ENCODE assay signal across 8 mouse cellular contexts in the genomic region with DNA sequence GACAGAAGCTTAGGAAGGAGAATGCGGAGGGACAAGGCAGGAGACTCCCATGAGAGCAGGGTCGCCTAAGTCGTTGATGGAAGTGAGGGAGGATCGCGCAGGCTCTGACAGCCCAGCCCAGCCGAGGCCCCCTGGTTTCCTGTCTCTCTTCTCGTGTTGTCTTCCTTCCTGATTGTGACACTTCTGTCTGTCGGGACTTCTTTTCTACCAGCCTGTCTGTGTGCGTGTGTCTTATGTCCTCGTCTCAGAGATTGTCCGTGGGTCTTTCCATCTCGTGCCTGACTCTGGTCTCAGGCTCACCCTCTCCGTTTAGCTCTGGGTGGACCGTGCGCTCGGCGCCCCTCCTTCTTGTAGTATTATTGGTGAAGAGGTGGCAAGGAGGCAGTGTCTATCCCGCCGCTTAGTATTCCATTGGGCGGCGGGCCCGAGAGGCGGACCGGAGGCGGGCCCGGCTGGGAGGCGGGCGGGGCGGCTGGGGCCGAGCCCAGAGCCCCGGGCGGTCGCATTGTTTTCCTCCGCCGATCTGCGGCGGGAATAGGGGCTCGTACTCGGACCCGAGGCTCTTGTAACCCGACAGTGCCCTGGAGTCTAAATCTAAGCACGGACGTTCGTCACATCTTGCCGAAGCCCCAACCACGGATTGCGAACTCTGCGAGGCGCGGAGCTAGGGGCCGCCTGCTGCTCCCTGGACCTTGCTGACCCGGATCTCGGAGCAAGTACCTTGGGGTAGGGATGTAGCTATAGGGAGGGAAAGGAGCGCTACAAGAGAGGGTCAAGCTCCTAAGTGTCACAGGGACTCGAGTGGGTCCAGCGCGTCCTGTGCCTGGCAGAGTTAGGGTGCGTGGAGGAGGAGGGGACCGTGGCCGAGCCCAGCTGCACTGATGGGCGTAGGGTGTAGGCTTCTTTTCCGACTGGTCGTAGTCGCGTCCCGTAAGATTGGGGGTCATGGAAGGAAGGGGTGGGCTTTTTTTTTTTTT. TPM values are rescaled to one million over a fixed set of nuclear protein-coding genes. Genes with fewer than 3 reads are reported as not detected.
DNase-seq lines count a peak whose midpoint lies in the region; ATAC-seq and TF ChIP-seq lines count a peak whose summit lies in the region.

A gene (plus strand): TSS at position 471 of the 977 bp plus-strand sequence.

- H3K36me3 ChIP-seq in MEL (ENCODE audit: control insufficient read depth in 1 of 2, insufficient read depth in 2 of 2, low read length in 2 of 2), result peaks cover 0 to 12% of the 10 kb centered on the region in 2 experiments; a peak in 2 of 4 replicates
- H3K36me3 ChIP-seq in hindbrain, embryonic 10.5 days, result peaks cover 20% of the 10 kb centered on the region
- H3K36me3 ChIP-seq in lung, postnatal 0 days (ENCODE audit: insufficient read depth, low read length), result no peaks in the 10 kb centered on the region

- ATAC-seq in lung, postnatal 0 days, result peak; percentile 99

- H3K9me3 ChIP-seq in MEL (replicated peaks; ENCODE audit: insufficient read depth, low read length), result no peaks in the 10 kb centered on the region
- H3K9me3 ChIP-seq in hindbrain, embryonic 10.5 days, result no peaks in the 10 kb centered on the region
- H3K9me3 ChIP-seq in lung, postnatal 0 days (ENCODE audit: low read length), result no peaks in the 10 kb centered on the region

- peak; percentile 99 for DNase-seq in MEL (ENCODE audit: low read depth, low spot score)
- peak; percentile 88 to 94 for DNase-seq in cerebellum, adult 2 months
- DNase-seq in forelimb bud, embryonic 11.5 days (ENCODE audit: low read depth, low spot score), result peak; percentile 87
- DNase-seq in hindbrain, embryonic 10.5 days (ENCODE audit: low spot score), result peak; percentile 90
- DNase-seq in layer of hippocampus, adult 9-11 months, result peak; percentile 93
- DNase-seq in lung, postnatal 0 days (ENCODE audit: low spot score), result peak; percentile 97
- DNase-seq in ovary, postnatal 14 days (ENCODE audit: low spot score), result peak; percentile 74
- peak; percentile 89 for DNase-seq in thymus, postnatal 14 days

- H3K27me3 ChIP-seq in MEL (ENCODE audit: control insufficient read depth in 1 of 2, insufficient read depth in 2 of 2, low read length in 2 of 2), result no peaks in the 10 kb centered on the region; a peak in 1 of 4 replicates
- no peaks in the 10 kb centered on the region for H3K27me3 ChIP-seq in cerebellum, adult 2 months (ENCODE audit: control insufficient read depth, insufficient read depth, low read length)
- H3K27me3 ChIP-seq in hindbrain, embryonic 10.5 days (ENCODE audit: insufficient read depth, poor library complexity, severe bottlenecking), result peaks cover 42% of the 10 kb centered on the region
- H3K27me3 ChIP-seq in lung, postnatal 0 days (replicated peaks; ENCODE audit: insufficient read depth, low read length), result no peaks in the 10 kb centered on the region

- H3K4me2 ChIP-seq in lung, postnatal 0 days (replicated peaks; ENCODE audit: low read depth, low read length), result peak within 1 kb of the TSS; percentile 81

- no peaks in the 10 kb centered on the region for H3K79me2 ChIP-seq in MEL (ENCODE audit: control insufficient read depth, insufficient read depth, low read length, poor library complexity)

- under 1% methylated on average over 64 of the region's 66 CpGs for WGBS in cerebellum, adult 2 months
- under 1% methylated on average over 66 of the region's 66 CpGs for WGBS in hindbrain, embryonic 10.5 days
- WGBS in lung, postnatal 0 days, result under 1% methylated on average over 66 of the region's 66 CpGs

- TF ChIP-seq RAD21 in MEL (IDR thresholded peaks at IDR 0.05; ENCODE audit: low read depth, low read length), result no peak; the same call in 1 of the 2 replicates

- peak in 1 of 2 experiments; percentile 76; a peak in 2 of 4 replicates for TF ChIP-seq POLR2A in MEL (IDR thresholded peaks at IDR 0.05; ENCODE audit: control insufficient read depth in 1 of 2, insufficient read depth in 1 of 2, low read depth in 1 of 2, low read length in 2 of 2, poor library complexity in 1 of 2)
- TF ChIP-seq POLR2A in cerebellum, adult 2 months (IDR thresholded peaks at IDR 0.05; ENCODE audit: borderline replicate concordance, insufficient read depth, low read length), result peak; percentile 84; the same call in 1 of the 2 replicates

- peak in 1 of 2 experiments; percentile 13; a peak in 1 of 4 replicates for TF ChIP-seq EP300 in MEL (IDR thresholded peaks at IDR 0.05; ENCODE audit: low read depth in 1 of 2, low read length in 2 of 2)
- TF ChIP-seq EP300 in lung, postnatal 0 days (IDR thresholded peaks at IDR 0.05), result no peak

- no peak within 1 kb of the TSS for H3K27ac ChIP-seq in MEL (ENCODE audit: control insufficient read depth, low read depth, low read length)
- peak within 1 kb of the TSS; percentile 34 for H3K27ac ChIP-seq in cerebellum, adult 2 months (ENCODE audit: insufficient read depth, low read length)
- peak within 1 kb of the TSS; percentile 91 for H3K27ac ChIP-seq in hindbrain, embryonic 10.5 days
- H3K27ac ChIP-seq in lung, postnatal 0 days (ENCODE audit: low read length), result no peak within 1 kb of the TSS

- 0 out of 6 replicates have a peak, but pooled peaks of 1 of the 3 experiments have one; percentile 0 for TF ChIP-seq CTCF in MEL (IDR thresholded peaks at IDR 0.05 in 2 of 3, conservative IDR thresholded peaks at IDR 0.05 in 1 of 3; ENCODE audit: control insufficient read depth in 1 of 3, insufficient read depth in 1 of 3, low read depth in 2 of 3, low read length in 3 of 3, poor library complexity in 1 of 3, severe bottlenecking in 1 of 3)
- TF ChIP-seq CTCF in cerebellum, adult 2 months (IDR thresholded peaks at IDR 0.05; ENCODE audit: borderline replicate concordance, insufficient read depth, low read depth, low read length), result no peak
- no peak for TF ChIP-seq CTCF in lung, postnatal 0 days (IDR thresholded peaks at IDR 0.05)

- H3K4me3 ChIP-seq in MEL (ENCODE audit: control insufficient read depth in 1 of 2, insufficient read depth in 1 of 2, low read depth in 2 of 2, low read length in 2 of 2), result peak within 1 kb of the TSS; percentile 70 to 96
- H3K4me3 ChIP-seq in cerebellum, adult 2 months (replicated peaks; ENCODE audit: insufficient read depth, low read depth, low read length), result peak within 1 kb of the TSS; percentile 95
- H3K4me3 ChIP-seq in hindbrain, embryonic 10.5 days, result peak within 1 kb of the TSS; percentile 85
- H3K4me3 ChIP-seq in lung, postnatal 0 days (ENCODE audit: low read depth, low read length), result peak within 1 kb of the TSS; percentile 65

- peaks cover 6 to 24% of the 10 kb centered on the region in 2 experiments for H3K4me1 ChIP-seq in MEL (ENCODE audit: control insufficient read depth in 1 of 2, insufficient read depth in 2 of 2, low read length in 2 of 2)
- peaks cover 28% of the 10 kb centered on the region for H3K4me1 ChIP-seq in cerebellum, adult 2 months (ENCODE audit: control insufficient read depth, insufficient read depth, low read length)
- H3K4me1 ChIP-seq in hindbrain, embryonic 10.5 days (replicated peaks), result peaks cover 44% of the 10 kb centered on the region
- peaks cover 4% of the 10 kb centered on the region; the same call in 1 of the 2 replicates for H3K4me1 ChIP-seq in lung, postnatal 0 days (ENCODE audit: insufficient read depth, low read depth, low read length)

- H3K9ac ChIP-seq in MEL (ENCODE audit: control insufficient read depth, low read depth, low read length, poor library complexity, severe bottlenecking), result peak within 1 kb of the TSS; percentile 68
- H3K9ac ChIP-seq in lung, postnatal 0 days (replicated peaks; ENCODE audit: low read depth), result peak within 1 kb of the TSS; percentile 33

TF ChIP-seq in MEL, 35 proteins besides CTCF, POLR2A, EP300 and RAD21 (continues in another document):
- peak; percentile 30; the same call in 1 of the 2 replicates for TF ChIP-seq TBP (IDR thresholded peaks at IDR 0.05; ENCODE audit: low read depth, low read length)
- TF ChIP-seq ZKSCAN1 (IDR thresholded peaks at IDR 0.05; ENCODE audit: low read depth, low read length), result no peak
- TF ChIP-seq RCOR1 (IDR thresholded peaks at IDR 0.05; ENCODE audit: low read depth, low read length), result no peak
- no peak; the same call in 1 of the 2 replicates for TF ChIP-seq POLR2AphosphoS2 (IDR thresholded peaks at IDR 0.05; ENCODE audit: low read length)
- TF ChIP-seq SMC3 (IDR thresholded peaks at IDR 0.05; ENCODE audit: low read depth, low read length), result 0 out of 2 replicates have a peak, but pooled peaks have one; percentile 11
- TF ChIP-seq MAX (IDR thresholded peaks at IDR 0.05; ENCODE audit: low read length), result peak; percentile 68
- TF ChIP-seq SIN3A (IDR thresholded peaks at IDR 0.05; ENCODE audit: low read length), result peak; percentile 92
- TF ChIP-seq ETS1 (IDR thresholded peaks at IDR 0.05; ENCODE audit: low read depth, low read length), result peak; percentile 52; the same call in 1 of the 2 replicates
- peak; percentile 43; the same call in 1 of the 2 replicates for TF ChIP-seq ZNF384 (IDR thresholded peaks at IDR 0.05; ENCODE audit: low read depth, low read length)
- TF ChIP-seq POLR2AphosphoS5 (IDR thresholded peaks at IDR 0.05; ENCODE audit: borderline replicate concordance, low read depth, low read length), result no peak
- TF ChIP-seq USF2 (IDR thresholded peaks at IDR 0.05; ENCODE audit: borderline replicate concordance in 1 of 2, insufficient read depth in 1 of 2, low read depth in 1 of 2, low read length in 2 of 2), result no peak
- peak; percentile 60; the same call in 1 of the 2 replicates for TF ChIP-seq UBTF (IDR thresholded peaks at IDR 0.05; ENCODE audit: borderline replicate concordance, insufficient read depth, low read depth, low read length)
- TF ChIP-seq MYC (IDR thresholded peaks at IDR 0.05; ENCODE audit: low read depth, low read length), result no peak
- TF ChIP-seq GATA1 (IDR thresholded peaks at IDR 0.05; ENCODE audit: low read depth, low read length), result 0 out of 2 replicates have a peak, but pooled peaks have one; percentile 1
- TF ChIP-seq E2F4 (IDR thresholded peaks at IDR 0.05; ENCODE audit: borderline replicate concordance, low read depth, low read length), result no peak; the same call in 1 of the 2 replicates
- no peak for TF ChIP-seq GABPA (IDR thresholded peaks at IDR 0.05; ENCODE audit: low read depth, low read length)
- no peak for TF ChIP-seq JUND (IDR thresholded peaks at IDR 0.05; ENCODE audit: low read depth, low read length)
- no peak for TF ChIP-seq MEF2A (IDR thresholded peaks at IDR 0.05; ENCODE audit: extremely low read depth, insufficient replicate concordance, low read depth, low read length, poor library complexity, severe bottlenecking)
- TF ChIP-seq USF1 (IDR thresholded peaks at IDR 0.05; ENCODE audit: low read depth, low read length), result no peak

RNA-seq across cellular contexts. Expression of the gene that starts here (rescaled TPM):
- 0.35 and 0.69 TPM in 2 replicates for total RNA-seq in MEL (2012; rRNA removed)
- polyA plus RNA-seq in MEL (2012; ENCODE audit: insufficient read depth in 1 of 2, insufficient read length in 2 of 2, low read depth in 1 of 2, low replicate concordance in 2 of 2, missing spikeins in 1 of 2), result 1 to 10 TPM in 1 of 2 experiments, not detected in 1; 3.2 TPM
- polyA plus RNA-seq in cerebellum, adult 2 months (2012; rRNA removed), result 40.5 and 42.9 TPM in 2 replicates
- 9.9 and 24.3 TPM in 2 replicates for polyA plus RNA-seq in hindbrain, embryonic 10.5 days (2016; fragmentation: Nextera tagmentation; extraction: Ambion mirVana)
- 1.3 and 1.8 TPM in 2 replicates for polyA plus RNA-seq in lung, postnatal 0 days (2015; fragmentation: Nextera tagmentation; extraction: Ambion mirVana)

Comparison
In these comparisons a context has a peak if more than half of its experiments do, and no peak if none do; other contexts are left out.
1. H3K27ac ChIP-seq: peak in cerebellum, adult 2 months (single experiment) and hindbrain, embryonic 10.5 days (single experiment); none in MEL (single experiment) and lung, postnatal 0 days (single experiment).
2. Peak in every context shown above with its lines, with median percentiles within 50 percentile points of each other: DNase-seq and H3K4me3 ChIP-seq.